Mouse (Mus musculus) heart, embryonic 10.5 days (tissue): ENCODE data around the gene Zfp334. TPM values are rescaled to one million over a fixed set of nuclear protein-coding genes. Genes with fewer than 3 reads are reported as not detected.
A peak's percentile ranks its signal among the peaks of the same experiment; 100 is the strongest.

Experiments used
- DNase-seq: peaks from one replicate; pipeline ENCODE4 v3.0.0-alpha.2; 2017; ENCODE audit warnings: low spot score
- H3K27ac ChIP-seq: fragments of 300-500 bp; sonication (generic); 2 replicates; pipeline ENCODE4 v1.5.1; 2016; ENCODE audit warnings: mild to moderate bottlenecking
- H3K27me3 ChIP-seq: fragments of 300-500 bp; sonication (generic); 2 replicates; pipeline ENCODE4 v1.6.1; 2016; ENCODE audit warnings: mild to moderate bottlenecking; ENCODE audit not compliant: poor library complexity, insufficient read depth, severe bottlenecking
- H3K36me3 ChIP-seq: fragments of 300-500 bp; sonication (generic); 2 replicates; pipeline ENCODE4 v1.6.1; 2016; ENCODE audit warnings: mild to moderate bottlenecking, moderate library complexity
- H3K4me1 ChIP-seq: fragments of 300-500 bp; sonication (generic); 2 replicates; pipeline ENCODE4 v1.6.1; 2016; ENCODE audit warnings: mild to moderate bottlenecking
- H3K4me3 ChIP-seq: fragments of 300-500 bp; sonication (generic); 2 replicates; pipeline ENCODE4 v1.5.1; 2016; ENCODE audit warnings: mild to moderate bottlenecking, moderate library complexity
- H3K9me3 ChIP-seq: fragments of 300-500 bp; sonication (generic); 2 replicates; pipeline ENCODE4 v1.6.1; 2016; ENCODE audit warnings: mild to moderate bottlenecking, moderate library complexity
- WGBS: fragments of 180-500 bp; shearing (Covaris S2); methylation state at CpG from one replicate; pipeline ENCODE4 v1.1.7; 2016; 5-methylcytosine and 5-hydroxymethylcytosine counted together
- polyA plus RNA-seq: library from polyadenylated mRNA; unstranded; fragments of >200 nt; fragmentation: Nextera tagmentation; extraction: Ambion mirVana; gene quantifications from 2 replicates; pipeline ENCODE4 v1.2.1, GENCODE M21; 2016

Zfp334 gene
- polyA plus RNA-seq, 1 experiment from 2014 or later = 12.2 TPM

DNA sequence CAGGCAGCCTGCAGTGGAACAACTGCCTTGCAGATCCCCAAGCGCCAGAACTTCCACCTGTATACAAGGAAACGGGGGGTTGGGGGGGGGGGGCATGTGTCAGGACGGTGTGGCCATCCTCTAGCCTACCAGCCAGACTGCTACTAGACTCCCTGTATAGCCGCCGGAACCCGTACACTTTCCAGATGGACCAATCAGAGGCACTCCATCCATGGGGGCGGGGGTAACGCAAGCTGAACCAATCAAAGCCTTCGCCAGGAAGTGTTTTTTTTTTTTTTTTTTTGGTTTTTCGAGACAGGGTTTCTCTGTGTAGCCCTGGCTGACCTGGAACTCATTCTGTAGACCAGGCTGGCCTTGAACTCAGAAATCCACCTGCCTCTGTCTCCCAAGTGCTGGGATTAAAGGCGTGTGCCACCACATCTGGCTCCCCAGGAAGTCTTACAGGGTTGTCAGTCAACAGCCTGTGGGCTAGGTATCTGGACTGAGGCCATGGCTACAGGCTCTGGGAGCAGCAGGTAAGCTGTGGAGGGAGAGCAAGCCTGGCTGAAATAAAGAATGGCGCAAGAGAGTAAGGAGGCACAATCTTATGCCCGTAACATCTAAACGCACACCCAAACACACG is 10.2 kb upstream of the Zfp334 start:
- no peak overlapping the region for H3K4me3 ChIP-seq
- no peaks in the 10 kb centered on the region for H3K9me3 ChIP-seq
- no peaks in the 10 kb centered on the region for H3K36me3 ChIP-seq
- H3K27me3 ChIP-seq = no peaks in the 10 kb centered on the region
- peaks cover 39% of the 10 kb centered on the region for H3K4me1 ChIP-seq
- H3K27ac ChIP-seq = peak overlapping the region; percentile 42; the same call in 1 of the 2 replicates
- no peak for DNase-seq
- 61% methylated on average over 15 of the region's 15 CpGs for WGBS

DNA sequence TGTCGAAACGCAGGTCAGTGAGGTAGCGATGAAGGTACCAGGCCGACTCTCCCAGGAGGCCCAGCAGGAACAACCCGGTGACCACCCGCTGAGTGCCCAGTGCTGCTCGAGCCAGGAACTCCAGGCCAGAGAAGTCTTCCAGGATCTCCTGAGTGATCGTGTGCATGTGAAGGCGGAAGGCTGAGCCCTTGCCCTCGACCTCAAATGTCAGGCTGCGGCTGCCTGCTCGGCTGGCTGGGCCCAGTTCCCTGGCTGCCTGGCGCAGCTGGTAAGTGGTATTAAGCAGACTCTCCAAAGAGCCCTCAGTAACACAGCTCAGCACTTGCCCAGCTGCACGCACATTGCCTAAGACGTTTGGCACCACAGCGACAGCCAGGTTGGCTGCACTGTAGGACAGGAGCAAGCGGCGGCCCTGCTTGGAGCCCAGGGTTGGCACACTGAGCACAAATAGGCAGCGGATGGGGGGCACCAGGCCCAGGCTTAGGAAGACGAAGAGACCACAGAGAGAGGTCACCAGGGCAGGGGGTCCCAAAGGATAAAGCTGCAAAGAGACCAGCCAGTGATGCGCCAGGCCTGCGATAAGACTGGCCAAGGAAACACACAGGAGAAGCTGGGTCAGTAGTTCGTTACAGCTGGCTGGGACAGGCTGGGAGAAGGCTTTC is 9.6 kb upstream of the Zfp334 start:
- Histone ChIP-seq H3K27ac (peak overlapping the region; percentile 42), H3K4me1 (peaks cover 39% of the 10 kb centered on the region), H3K36me3 (no peaks in the 10 kb centered on the region), H3K27me3 (no peaks in the 10 kb centered on the region), H3K4me3 (no peak overlapping the region), H3K9me3 (no peaks in the 10 kb centered on the region)
- DNase-seq = no peak
- WGBS = 70% methylated on average over 23 of the region's 23 CpGs

DNA sequence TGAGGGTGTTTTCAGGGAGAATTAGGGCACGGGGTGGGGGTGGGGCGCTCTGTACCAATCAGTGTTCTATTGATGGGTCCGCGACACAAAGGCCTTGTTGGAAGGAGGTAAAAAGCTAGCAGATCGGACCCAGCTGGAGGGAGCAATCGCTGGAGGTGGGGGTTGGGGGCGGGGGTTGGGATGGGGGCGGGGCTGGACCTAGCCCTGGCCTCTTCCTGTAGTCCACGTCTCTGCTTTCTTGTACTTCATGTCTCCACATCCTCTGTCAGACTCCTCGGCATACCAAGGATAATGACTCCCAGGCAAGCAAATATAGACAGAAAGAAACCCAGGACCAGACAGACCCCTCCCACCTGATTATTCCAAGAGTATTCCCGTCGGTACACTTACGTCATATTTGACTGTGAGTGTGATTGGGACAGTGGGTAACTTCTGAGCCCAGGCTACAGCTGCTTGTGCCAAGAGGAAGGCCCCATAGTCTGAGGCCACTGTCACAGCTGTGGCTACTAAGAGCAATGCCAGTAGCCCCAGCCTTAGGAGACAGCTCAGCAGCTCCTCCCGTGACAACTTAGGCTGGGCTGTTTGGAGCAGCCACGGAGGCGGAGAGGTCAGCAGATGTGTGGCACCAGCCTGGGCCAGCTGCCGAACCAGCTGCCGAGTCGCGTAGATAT is 8.9 kb upstream of the Zfp334 start:
- 50% methylated on average over 20 of the region's 20 CpGs for WGBS
- Histone ChIP-seq H3K27me3 (no peaks in the 10 kb centered on the region), H3K4me3 (no peak overlapping the region), H3K9me3 (no peaks in the 10 kb centered on the region), H3K27ac (peak overlapping the region; percentile 42), H3K4me1 (peaks cover 38% of the 10 kb centered on the region), H3K36me3 (no peaks in the 10 kb centered on the region)
- DNase-seq = no peak

DNA sequence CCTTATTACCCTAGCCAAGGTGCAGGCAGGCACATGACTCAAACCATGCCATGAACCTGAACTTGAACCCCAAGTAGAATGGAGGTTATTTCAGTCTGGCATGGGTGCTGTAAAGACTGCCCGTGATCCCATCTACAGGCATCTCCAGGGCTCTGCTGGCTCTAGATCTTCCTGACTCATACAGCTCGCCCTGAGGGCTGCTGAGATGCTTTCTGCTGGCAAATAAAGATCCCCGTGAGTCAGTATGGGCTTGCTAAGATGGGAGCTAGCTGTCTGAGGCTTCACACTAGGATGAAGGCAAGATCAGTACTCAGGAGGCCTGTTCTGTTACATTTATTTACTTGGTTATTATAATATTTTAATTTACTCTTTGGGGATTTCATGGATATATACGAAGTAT is 4.1 kb upstream of the Zfp334 start:
- H3K4me3 ChIP-seq = no peak overlapping the region
- no peak overlapping the region for H3K27ac ChIP-seq
- H3K27me3 ChIP-seq = no peaks in the 10 kb centered on the region
- H3K9me3 ChIP-seq = no peaks in the 10 kb centered on the region
- WGBS = 82% methylated on average over 4 of the region's 4 CpGs
- no peak for DNase-seq
- H3K36me3 ChIP-seq = no peaks in the 10 kb centered on the region
- peaks cover 14% of the 10 kb centered on the region; the same call in 1 of the 2 replicates for H3K4me1 ChIP-seq

DNA sequence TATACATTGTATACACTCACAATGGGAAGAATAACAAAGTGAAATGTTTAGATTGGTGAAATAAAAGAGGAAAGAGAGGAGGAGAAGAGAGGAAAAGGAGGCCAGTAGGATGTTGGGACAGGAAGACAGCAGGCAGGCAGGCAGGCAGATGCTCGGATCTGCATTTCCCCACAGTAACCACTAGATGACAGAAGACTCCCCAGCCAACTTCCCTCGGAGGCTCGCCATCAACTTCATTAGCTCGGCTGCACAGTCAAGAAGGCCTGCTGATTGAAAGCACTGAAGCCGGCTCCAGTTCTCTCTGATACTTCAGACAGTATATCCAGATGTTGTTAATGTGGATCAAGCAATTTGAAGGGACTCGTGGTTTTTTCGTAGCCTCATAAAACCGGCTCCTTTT is 3.5 kb upstream of the Zfp334 start:
- peaks cover 14% of the 10 kb centered on the region for H3K4me1 ChIP-seq
- H3K27ac ChIP-seq = no peak overlapping the region
- H3K9me3 ChIP-seq = no peaks in the 10 kb centered on the region
- H3K36me3 ChIP-seq = peaks cover 4% of the 10 kb centered on the region
- WGBS = 19% methylated on average over 8 of the region's 8 CpGs
- DNase-seq = no peak
- H3K27me3 ChIP-seq = no peaks in the 10 kb centered on the region
- H3K4me3 ChIP-seq = no peak overlapping the region

DNA sequence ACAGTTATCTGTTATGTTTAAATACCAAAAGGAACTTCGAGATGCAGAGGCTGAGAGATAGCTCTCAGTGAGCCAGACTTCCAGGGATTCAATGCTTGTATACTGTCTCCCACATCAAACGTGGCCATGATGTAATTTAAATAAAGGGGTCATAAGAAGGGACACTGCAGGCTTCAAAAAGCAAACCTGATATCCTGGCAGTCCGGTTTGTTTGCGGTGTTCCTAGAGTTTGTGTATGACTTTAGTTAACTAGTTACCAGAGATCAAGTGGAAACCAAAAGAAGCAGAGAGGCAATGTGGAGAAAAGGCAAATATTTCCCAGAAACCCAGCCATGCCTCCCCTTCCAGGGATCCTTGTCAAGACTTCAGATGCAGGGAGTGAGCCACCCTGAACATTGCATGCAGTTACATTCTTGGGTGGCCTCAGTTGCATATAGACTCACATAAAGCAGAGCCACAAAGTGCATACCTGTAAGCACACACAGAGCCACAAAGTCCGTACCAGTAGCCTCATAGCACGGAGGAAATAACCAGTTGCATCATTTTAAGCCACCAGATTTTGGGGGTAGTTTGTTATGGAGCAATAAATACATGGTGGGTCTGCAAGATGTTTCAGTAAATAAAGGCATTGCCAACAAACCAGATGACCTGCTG is 1.4 kb upstream of the Zfp334 start:
- no peak for DNase-seq
- no peak overlapping the region for H3K4me3 ChIP-seq
- no peaks in the 10 kb centered on the region for H3K27me3 ChIP-seq
- H3K36me3 ChIP-seq = peaks cover 25% of the 10 kb centered on the region
- peaks cover 21% of the 10 kb centered on the region for H3K4me1 ChIP-seq
- 80% methylated on average over 6 of the region's 6 CpGs for WGBS
- H3K9me3 ChIP-seq = no peaks in the 10 kb centered on the region
- no peak overlapping the region for H3K27ac ChIP-seq

DNA sequence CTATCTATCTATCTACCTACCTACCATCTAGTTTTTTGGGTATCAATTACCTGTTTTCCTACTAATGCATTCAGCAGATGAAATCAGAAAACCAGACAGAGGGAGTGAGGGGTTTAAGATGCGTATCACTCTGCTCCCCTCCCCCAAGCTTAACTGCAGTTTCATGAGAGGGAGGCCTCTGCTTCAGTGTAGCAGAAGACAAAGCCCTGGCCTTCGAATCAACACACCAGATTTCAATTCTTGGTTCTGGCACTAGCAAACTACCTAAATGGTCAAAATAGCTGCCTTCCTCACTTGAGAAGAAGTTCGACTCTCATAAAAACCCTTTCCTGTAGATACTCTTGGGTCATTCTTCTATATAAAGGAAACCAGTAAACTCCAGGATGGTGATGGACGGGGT is 689 bp downstream of the Zfp334 start:
- 13% methylated on average over 4 of the region's 4 CpGs for WGBS

DNA sequence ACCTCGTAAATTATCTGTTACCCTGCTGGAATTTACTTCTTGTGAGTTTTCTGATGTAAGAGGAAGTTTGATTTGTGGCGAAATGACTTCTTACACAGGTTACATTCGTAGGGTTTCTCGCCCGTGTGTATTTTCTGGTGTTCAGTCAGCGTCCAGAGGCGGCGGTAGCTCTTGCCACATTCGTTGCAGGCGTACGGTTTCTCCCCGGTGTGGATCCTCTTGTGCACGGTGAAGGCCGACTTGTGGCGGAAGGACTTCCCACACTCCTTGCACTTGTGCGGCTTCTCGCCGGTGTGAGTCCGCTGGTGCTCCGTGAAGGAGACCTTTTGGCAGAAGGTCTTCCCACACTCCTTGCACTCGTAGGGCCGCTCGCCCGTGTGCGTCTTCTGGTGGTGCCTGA is 8.0 kb downstream of the Zfp334 start:
- WGBS = 94% methylated on average over 25 of the region's 25 CpGs
- Histone ChIP-seq H3K9me3 (peaks cover 14% of the 10 kb centered on the region), H3K36me3 (peaks cover 93% of the 10 kb centered on the region), H3K27me3 (no peaks in the 10 kb centered on the region), H3K4me1 (peaks cover 13% of the 10 kb centered on the region; the same call in 1 of the 2 replicates), H3K4me3 (no peak overlapping the region), H3K27ac (no peak overlapping the region)
- no peak for DNase-seq

More for the DNA sequence above, 689 bp downstream of the Zfp334 start:
- Histone ChIP-seq H3K27me3 (no peaks in the 10 kb centered on the region), H3K27ac (peak overlapping the region; percentile 98), H3K36me3 (peaks cover 46% of the 10 kb centered on the region), H3K4me3 (peak overlapping the region; percentile 90), H3K4me1 (peaks cover 21% of the 10 kb centered on the region), H3K9me3 (no peaks in the 10 kb centered on the region)
- no peak for DNase-seq

DNA sequence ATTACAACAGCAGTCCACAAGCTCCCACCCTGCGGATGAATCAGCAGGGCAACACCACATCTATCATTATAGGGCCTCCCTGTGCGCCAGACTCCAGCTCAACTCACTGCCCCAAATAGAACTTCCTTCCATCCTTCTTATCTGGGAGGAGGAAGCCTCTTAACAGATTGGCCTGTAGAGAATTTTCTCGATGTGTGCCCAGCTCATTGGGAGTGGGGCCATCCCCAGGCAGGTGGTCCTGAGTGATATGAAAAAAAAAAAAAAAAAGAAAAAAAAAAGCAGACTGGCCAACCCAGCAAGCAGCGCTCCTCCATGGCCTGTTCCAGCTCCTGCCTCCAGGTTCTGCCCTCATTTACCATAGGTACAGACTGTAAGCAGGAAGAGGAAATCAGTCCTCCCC is 12.1 kb downstream of the Zfp334 start:
- no peak overlapping the region for H3K27ac ChIP-seq
- H3K36me3 ChIP-seq = peaks cover 59% of the 10 kb centered on the region
- H3K9me3 ChIP-seq = peaks cover 10% of the 10 kb centered on the region
- WGBS = 39% methylated on average over 4 of the region's 4 CpGs
- no peak overlapping the region for H3K4me3 ChIP-seq
- DNase-seq = no peak
- no peaks in the 10 kb centered on the region for H3K27me3 ChIP-seq
- peaks cover 15% of the 10 kb centered on the region; the same call in 1 of the 2 replicates for H3K4me1 ChIP-seq

DNA sequence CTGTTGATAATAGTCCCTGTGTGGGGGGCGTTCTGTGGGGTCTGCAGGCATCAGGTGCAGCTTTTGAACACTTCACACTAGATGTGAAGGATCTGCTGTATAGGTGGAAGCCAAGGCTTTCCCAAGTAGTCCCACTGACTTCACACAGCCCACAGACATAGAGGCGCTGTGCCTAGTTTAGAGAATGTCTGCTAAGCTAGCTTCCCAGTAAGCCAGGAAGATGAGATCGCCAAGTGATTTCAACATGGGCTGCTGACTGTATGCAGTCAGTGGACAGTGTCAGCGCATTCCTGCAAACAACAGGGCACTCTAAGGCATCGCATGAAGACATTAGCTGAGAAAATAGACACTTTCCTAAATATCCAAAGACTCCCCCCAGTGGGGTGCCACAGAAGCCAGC is 12.6 kb downstream of the Zfp334 start:
- Histone ChIP-seq H3K27ac (no peak overlapping the region; the same call in 1 of the 2 replicates), H3K4me3 (no peak overlapping the region), H3K36me3 (peaks cover 54% of the 10 kb centered on the region), H3K4me1 (peaks cover 15% of the 10 kb centered on the region; the same call in 1 of the 2 replicates), H3K9me3 (peaks cover 4% of the 10 kb centered on the region), H3K27me3 (no peaks in the 10 kb centered on the region)
- 72% methylated on average over 5 of the region's 5 CpGs for WGBS
- DNase-seq = no peak

DNA sequence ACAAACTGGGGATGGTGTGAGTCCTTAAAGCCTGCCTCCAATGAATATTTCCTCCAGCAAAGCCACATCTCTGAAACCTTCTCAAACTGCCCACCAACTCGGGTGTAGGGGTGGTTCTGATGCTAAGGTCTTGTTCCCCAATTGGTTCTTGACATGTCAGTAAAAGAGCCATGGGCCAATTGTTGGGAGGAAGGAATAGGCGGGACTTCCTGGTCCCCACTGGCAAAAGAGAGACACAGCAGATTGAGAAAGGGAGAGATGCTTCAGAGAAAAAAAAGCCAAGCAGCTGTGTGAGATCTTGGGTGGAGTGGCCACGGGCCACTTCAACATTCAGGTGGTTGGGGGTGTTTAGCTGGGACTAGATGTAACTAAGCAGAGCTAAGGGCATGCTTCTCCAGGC is 17.0 kb downstream of the Zfp334 start:
- Histone ChIP-seq H3K9me3 (no peaks in the 10 kb centered on the region), H3K27me3 (peaks cover 35% of the 10 kb centered on the region), H3K36me3 (peaks cover 12% of the 10 kb centered on the region), H3K27ac (no peak overlapping the region), H3K4me3 (0 out of 2 replicates have a peak overlapping the region, but pooled peaks have one; percentile 12), H3K4me1 (peaks cover 31% of the 10 kb centered on the region)
- no peak for DNase-seq
- 26% methylated on average over 3 of the region's 3 CpGs for WGBS

DNA sequence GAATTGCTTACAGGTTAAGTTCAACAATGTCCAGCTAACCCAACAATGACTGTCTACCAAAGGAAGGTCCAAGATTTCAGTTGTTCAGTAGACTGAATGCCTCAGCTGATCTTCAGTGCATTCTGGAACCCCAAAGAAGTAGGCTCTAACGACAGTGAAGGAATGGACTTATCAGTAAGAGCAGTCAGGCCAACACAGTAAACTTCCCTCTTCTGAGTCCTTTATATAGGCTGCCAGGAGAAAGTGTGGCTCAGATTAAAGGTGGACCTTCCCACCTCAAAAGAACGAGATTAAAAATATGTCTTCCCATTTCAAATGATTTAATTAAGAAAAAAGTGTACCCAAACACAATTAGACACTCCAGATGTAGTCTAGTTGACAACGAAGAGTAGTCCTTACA is 17.7 kb downstream of the Zfp334 start:
- Histone ChIP-seq H3K4me1 (peaks cover 25% of the 10 kb centered on the region), H3K9me3 (no peaks in the 10 kb centered on the region), H3K27ac (no peak overlapping the region), H3K27me3 (peaks cover 42% of the 10 kb centered on the region), H3K36me3 (peaks cover 10% of the 10 kb centered on the region), H3K4me3 (no peak overlapping the region)
- WGBS = 72% methylated on average over 3 of the region's 3 CpGs
- no peak for DNase-seq

DNA sequence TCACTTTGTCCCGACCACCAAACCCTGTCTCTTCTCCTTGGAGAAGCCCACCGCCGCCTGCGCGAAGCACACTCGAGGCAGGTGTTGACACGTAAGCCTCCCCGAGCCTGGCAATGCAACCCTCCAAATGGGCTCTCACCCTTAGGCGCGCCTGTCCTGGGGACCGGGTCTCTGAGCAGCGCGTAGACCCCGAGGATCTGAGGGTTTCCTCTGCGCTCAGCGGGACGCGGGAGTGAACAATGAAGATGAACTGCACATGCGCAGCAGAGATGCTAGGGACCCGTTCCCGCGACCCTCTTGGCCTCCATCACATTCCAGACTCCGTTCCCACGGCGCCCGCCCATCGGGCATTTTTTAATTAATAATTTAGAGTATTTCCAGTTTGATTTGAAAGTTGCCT is 19.6 kb downstream of the Zfp334 start, which contains the start of gene Zfp663:
Gene Zfp663, minus strand, starts transcription at position 234 of the 400 bp plus-strand sequence.
- Histone ChIP-seq H3K36me3 (no peaks in the 10 kb centered on the region), H3K27ac (0 out of 2 replicates have a peak within 1 kb of the TSS, but pooled peaks have one; percentile 44), H3K4me3 (peak within 1 kb of the TSS; percentile 46), H3K4me1 (peaks cover 28% of the 10 kb centered on the region), H3K27me3 (peaks cover 48% of the 10 kb centered on the region), H3K9me3 (no peaks in the 10 kb centered on the region)
- no peak for DNase-seq
- 2% methylated on average over 27 of the region's 27 CpGs for WGBS
